Mouse (Mus musculus) neural tube, embryonic 14.5 days (tissue): Measurements from ENCODE around the gene Mrpl33. TPM values are rescaled to one million over a fixed set of nuclear protein-coding genes. Genes with fewer than 3 reads are reported as not detected.

Experiments
- ATAC-seq: fragments of 200-750 bp; cut with Nextera tagmentation; 2 replicates; pipeline ENCODE4 v1.8.0; 2017; ENCODE audit warnings: low read depth, mild to moderate bottlenecking, moderate TSS enrichment, moderate library complexity
- H3K27ac ChIP-seq: fragments of 300-500 bp; sonication (generic); 2 replicates; pipeline ENCODE4 v1.5.1; 2014; ENCODE audit warnings: low read depth, mild to moderate bottlenecking, control low read depth, low read length, moderate library complexity, mixed read lengths
- H3K27me3 ChIP-seq: fragments of 300-500 bp; sonication (generic); 2 replicates; pipeline ENCODE4 v1.6.1; 2014; ENCODE audit warnings: low read length; ENCODE audit not compliant: control insufficient read depth, insufficient read depth
- H3K36me3 ChIP-seq: fragments of 300-500 bp; sonication (generic); 2 replicates; pipeline ENCODE4 v1.6.1; 2014; ENCODE audit warnings: low read length, mixed read lengths; ENCODE audit not compliant: control insufficient read depth, insufficient read depth
- H3K4me1 ChIP-seq: fragments of 300-500 bp; sonication (generic); 2 replicates; pipeline ENCODE4 v1.6.1; 2014; ENCODE audit warnings: low read length; ENCODE audit not compliant: control insufficient read depth, insufficient read depth
- H3K4me2 ChIP-seq: fragments of 300-500 bp; sonication (generic); 2 replicates; pipeline ENCODE4 v1.6.1; 2014; ENCODE audit warnings: mild to moderate bottlenecking, low read depth, low read length, control low read depth
- H3K4me3 ChIP-seq: fragments of 300-500 bp; sonication (generic); 2 replicates; pipeline ENCODE4 v1.5.1; 2014; ENCODE audit warnings: low read depth, low read length, control low read depth, mixed read lengths
- H3K9ac ChIP-seq: fragments of 300-500 bp; sonication (generic); replicated peaks from 2 replicates; pipeline ENCODE4 v1.6.1; 2014; ENCODE audit warnings: low read depth, mild to moderate bottlenecking, control low read depth, low read length, mixed read lengths
- H3K9me3 ChIP-seq: fragments of 300-500 bp; sonication (generic); 2 replicates; pipeline ENCODE4 v1.6.1; 2016; ENCODE audit warnings: low read length; ENCODE audit not compliant: control insufficient read depth
- WGBS: fragments of 180-500 bp; shearing (Covaris S2); extraction: QIAGEN DNeasy Blood & Tissue Kit; methylation state at CpG from one replicate; pipeline ENCODE4 v1.1.7; 2014; 5-methylcytosine and 5-hydroxymethylcytosine counted together
- polyA plus RNA-seq: library from polyadenylated mRNA; unstranded; fragments of >200 nt; fragmentation: Nextera tagmentation; extraction: Ambion mirVana; gene quantifications from 2 replicates; pipeline ENCODE4 v1.2.1, GENCODE M21; 2014

Mrpl33 gene
- polyA plus RNA-seq, 1 experiment from 2014 or later: 200 TPM

- WGBS: 9% methylated on average over 18 of the region's 18 CpGs
Measured at GRCm38 (mm10) chr5:31696971-31697643, 100.4 kb downstream of the Mrpl33 start, which contains the start of gene Rbks. Rbks (minus strand) TSS chr5:31697627.

GRCm38 (mm10) chr5:31697644-31698296 is 101.0 kb downstream of the Mrpl33 start, which contains the start of gene Babam2:
Babam2 (plus strand) TSS chr5:31697684.
- H3K36me3 ChIP-seq: no peaks in the 10 kb centered on the region
- WGBS: under 1% methylated on average over 68 of the region's 71 CpGs
- peak within 1 kb of the TSS; percentile 80 for H3K4me3 ChIP-seq
- H3K4me2 ChIP-seq: peak within 1 kb of the TSS; percentile 90
- peaks cover 5% of the 10 kb centered on the region; the same call in 1 of the 2 replicates for H3K4me1 ChIP-seq
- H3K27ac ChIP-seq: peak within 1 kb of the TSS; percentile 96
- no peaks in the 10 kb centered on the region for H3K27me3 ChIP-seq
- peak; percentile 95 for ATAC-seq
- H3K9me3 ChIP-seq: no peaks in the 10 kb centered on the region
- H3K9ac ChIP-seq: peak within 1 kb of the TSS; percentile 84

More at GRCm38 (mm10) chr5:31696971-31697643, 100.4 kb downstream of the Mrpl33 start, which contains the start of gene Rbks:
- H3K9ac ChIP-seq: peak within 1 kb of the TSS; percentile 84
- peak within 1 kb of the TSS; percentile 90 for H3K4me2 ChIP-seq
- H3K27ac ChIP-seq: peak within 1 kb of the TSS; percentile 96
- H3K4me1 ChIP-seq: peaks cover 5% of the 10 kb centered on the region; the same call in 1 of the 2 replicates
- no peaks in the 10 kb centered on the region for H3K36me3 ChIP-seq
- no peak; the same call in 1 of the 2 replicates for ATAC-seq
- peak within 1 kb of the TSS; percentile 80 for H3K4me3 ChIP-seq
- no peaks in the 10 kb centered on the region for H3K9me3 ChIP-seq
- H3K27me3 ChIP-seq: no peaks in the 10 kb centered on the region

GRCm38 (mm10) chr5:31698297-31698726 is 101.6 kb downstream of the Mrpl33 start:
- no peaks in the 10 kb centered on the region for H3K27me3 ChIP-seq
- H3K36me3 ChIP-seq: no peaks in the 10 kb centered on the region
- peak overlapping the region; percentile 80 for H3K4me3 ChIP-seq
- no peaks in the 10 kb centered on the region for H3K9me3 ChIP-seq
- WGBS: 6% methylated on average over 16 of the region's 16 CpGs
- H3K27ac ChIP-seq: peak overlapping the region; percentile 96
- ATAC-seq: peak; percentile 85
- H3K4me1 ChIP-seq: peaks cover 5% of the 10 kb centered on the region; the same call in 1 of the 2 replicates
- H3K9ac ChIP-seq: peak overlapping the region; percentile 84
- peak overlapping the region; percentile 90 for H3K4me2 ChIP-seq

GRCm38 (mm10) chr5:31698931-31699330 is 102.2 kb downstream of the Mrpl33 start:
- H3K9ac ChIP-seq: no peak overlapping the region
- H3K27ac ChIP-seq: no peak overlapping the region
- H3K4me3 ChIP-seq: peak overlapping the region; percentile 80; the same call in 1 of the 2 replicates
- H3K4me2 ChIP-seq: peak overlapping the region; percentile 90; the same call in 1 of the 2 replicates
- no peaks in the 10 kb centered on the region for H3K27me3 ChIP-seq
- no peaks in the 10 kb centered on the region for H3K9me3 ChIP-seq
- no peak for ATAC-seq
- H3K36me3 ChIP-seq: no peaks in the 10 kb centered on the region
- 37% methylated on average over 4 of the region's 4 CpGs for WGBS
- peaks cover 5% of the 10 kb centered on the region; the same call in 1 of the 2 replicates for H3K4me1 ChIP-seq

GRCm38 (mm10) chr5:31699397-31699796 is 102.7 kb downstream of the Mrpl33 start:
- ATAC-seq: no peak
- Histone ChIP-seq H3K9ac (no peak overlapping the region), H3K4me2 (no peak overlapping the region)

GRCm38 (mm10) chr5:31704971-31705370 is 108.2 kb downstream of the Mrpl33 start:
- H3K9me3 ChIP-seq: no peaks in the 10 kb centered on the region

More at GRCm38 (mm10) chr5:31699397-31699796, 102.7 kb downstream of the Mrpl33 start:
- Histone ChIP-seq H3K27me3 (no peaks in the 10 kb centered on the region), H3K27ac (no peak overlapping the region), H3K36me3 (no peaks in the 10 kb centered on the region), H3K4me3 (no peak overlapping the region), H3K9me3 (no peaks in the 10 kb centered on the region), H3K4me1 (peaks cover 5% of the 10 kb centered on the region; the same call in 1 of the 2 replicates)

GRCm38 (mm10) chr5:31706826-31707225 is 110.1 kb downstream of the Mrpl33 start:
- no peaks in the 10 kb centered on the region for H3K4me1 ChIP-seq
- H3K36me3 ChIP-seq: no peaks in the 10 kb centered on the region
- 86% methylated on average over 4 of the region's 4 CpGs for WGBS
- H3K27me3 ChIP-seq: no peaks in the 10 kb centered on the region
- H3K9me3 ChIP-seq: no peaks in the 10 kb centered on the region
- H3K4me3 ChIP-seq: no peak overlapping the region
- no peak overlapping the region for H3K9ac ChIP-seq
- no peak overlapping the region for H3K27ac ChIP-seq
- no peak for ATAC-seq
- no peak overlapping the region for H3K4me2 ChIP-seq

More at GRCm38 (mm10) chr5:31704971-31705370, 108.2 kb downstream of the Mrpl33 start:
- Histone ChIP-seq H3K4me3 (no peak overlapping the region), H3K27ac (no peak overlapping the region), H3K4me1 (no peaks in the 10 kb centered on the region), H3K4me2 (no peak overlapping the region), H3K9ac (no peak overlapping the region), H3K36me3 (no peaks in the 10 kb centered on the region), H3K27me3 (no peaks in the 10 kb centered on the region)
- ATAC-seq: no peak
- 91% methylated on average over 5 of the region's 5 CpGs for WGBS

GRCm38 (mm10) chr5:31709389-31709788 is 112.7 kb downstream of the Mrpl33 start:
- H3K4me1 ChIP-seq: no peaks in the 10 kb centered on the region
- WGBS: 81% methylated on average over 1 of the region's 1 CpGs
- H3K27me3 ChIP-seq: no peaks in the 10 kb centered on the region
- no peak overlapping the region for H3K27ac ChIP-seq
- no peaks in the 10 kb centered on the region for H3K36me3 ChIP-seq
- H3K9me3 ChIP-seq: no peaks in the 10 kb centered on the region
- H3K4me3 ChIP-seq: no peak overlapping the region
- ATAC-seq: no peak
- no peak overlapping the region for H3K9ac ChIP-seq
- no peak overlapping the region for H3K4me2 ChIP-seq

- no peaks in the 10 kb centered on the region for H3K36me3 ChIP-seq
- no peaks in the 10 kb centered on the region for H3K27me3 ChIP-seq
- no peaks in the 10 kb centered on the region for H3K9me3 ChIP-seq
- no peak overlapping the region for H3K9ac ChIP-seq
- no peak overlapping the region for H3K4me3 ChIP-seq
- H3K27ac ChIP-seq: no peak overlapping the region
- H3K4me2 ChIP-seq: no peak overlapping the region
- WGBS: 90% methylated on average over 2 of the region's 2 CpGs
- H3K4me1 ChIP-seq: no peaks in the 10 kb centered on the region
- ATAC-seq: no peak
Measured at GRCm38 (mm10) chr5:31713280-31713711, 116.6 kb downstream of the Mrpl33 start.
